Mouse (Mus musculus): Measurements from ENCODE around the gene Emc9. TPM values are rescaled to one million over a fixed set of nuclear protein-coding genes. Genes with fewer than 3 reads are reported as not detected.

Emc9 gene
- total and polyA plus RNA-seq, 3 experiments, result 24.5 to 59.2 (median 38.4) TPM

- DNase-seq, result peak; percentile 97
Observed at GRCm38 (mm10) chr14:55590748-55591330, 5.7 kb upstream of the Emc9 start, which contains the start of gene Psme2. Psme2 (minus strand) TSS chr14:55591113.

GRCm38 (mm10) chr14:55589771-55590448 lies 4.8 kb upstream of the Emc9 start:
- DNase-seq, result no peak

GRCm38 (mm10) chr14:55589271-55589670 lies 4.2 kb upstream of the Emc9 start:
- DNase-seq, result no peak

- no peak for DNase-seq
Observed at GRCm38 (mm10) chr14:55586149-55586548, 1.0 kb upstream of the Emc9 start.

- peak; percentile 39 for DNase-seq
Observed at GRCm38 (mm10) chr14:55585566-55585960, 461 bp upstream of the Emc9 start.

GRCm38 (mm10) chr14:55584303-55584701 lies 800 bp downstream of the Emc9 start:
- DNase-seq, result no peak

- peak; percentile 64 for DNase-seq
Observed at GRCm38 (mm10) chr14:55581981-55582681, 3.0 kb downstream of the Emc9 start.

- DNase-seq, result no peak
Observed at GRCm38 (mm10) chr14:55580731-55581130, 4.4 kb downstream of the Emc9 start.

- no peak for DNase-seq
Observed at GRCm38 (mm10) chr14:55579511-55580496, 5.3 kb downstream of the Emc9 start.

- peak; percentile 84 for DNase-seq
Observed at GRCm38 (mm10) chr14:55578668-55579269, 6.3 kb downstream of the Emc9 start.

GRCm38 (mm10) chr14:55577871-55578667 lies 7.0 kb downstream of the Emc9 start, which contains the start of gene Psme1:
Psme1 (plus strand) TSS chr14:55578123.
- peak; percentile 92 for DNase-seq

GRCm38 (mm10) chr14:55576376-55576775 lies 8.7 kb downstream of the Emc9 start:
- DNase-seq, result no peak

GRCm38 (mm10) chr14:55575711-55576110 lies 9.4 kb downstream of the Emc9 start:
- DNase-seq, result no peak

- DNase-seq, result peak; percentile 37
Observed at GRCm38 (mm10) chr14:55575302-55575701, 9.8 kb downstream of the Emc9 start, which contains the start of gene Fitm1. Fitm1 (plus strand) TSS chr14:55575617.

- DNase-seq, result no peak
Observed at GRCm38 (mm10) chr14:55571760-55572159, 13.3 kb downstream of the Emc9 start.

- DNase-seq, result no peak
Observed at GRCm38 (mm10) chr14:55570588-55570987, 14.5 kb downstream of the Emc9 start.

GRCm38 (mm10) chr14:55567496-55567895 lies 17.6 kb downstream of the Emc9 start:
- no peak for DNase-seq

GRCm38 (mm10) chr14:55565748-55566147 lies 19.4 kb downstream of the Emc9 start:
- no peak for DNase-seq

GRCm38 (mm10) chr14:55563249-55563648 lies 21.9 kb downstream of the Emc9 start:
- no peak for DNase-seq

- DNase-seq, result no peak
Observed at GRCm38 (mm10) chr14:55561860-55562259, 23.2 kb downstream of the Emc9 start.
